Mouse (Mus musculus) liver, embryonic 12.5 days (tissue): ENCODE measurements around the gene Hsd17b7. TPM values are rescaled to one million over a fixed set of nuclear protein-coding genes. Genes with fewer than 3 reads are reported as not detected.
"Not testable (repeated sequence)": the region's sequence is repeated elsewhere in the genome, so short reads cannot be mapped to it uniquely, and the experiment has no call there.

Experiments
- ATAC-seq: fragments of 200-750 bp; cut with Nextera tagmentation; 2 replicates; pipeline ENCODE4 v1.8.0; 2017; ENCODE audit warnings: moderate number of reproducible peaks, mild to moderate bottlenecking, moderate library complexity
- H3K27ac ChIP-seq: fragments of 300-500 bp; sonication (generic); 2 replicates; pipeline ENCODE4 v1.5.1; 2016; ENCODE audit warnings: mild to moderate bottlenecking
- H3K27me3 ChIP-seq: fragments of 300-500 bp; sonication (generic); replicated peaks from 2 replicates; pipeline ENCODE4 v1.6.1; 2016; ENCODE audit warnings: mild to moderate bottlenecking, moderate library complexity
- H3K36me3 ChIP-seq: fragments of 300-500 bp; sonication (generic); 2 replicates; pipeline ENCODE4 v1.6.1; 2016; ENCODE audit warnings: mild to moderate bottlenecking, moderate library complexity
- H3K4me1 ChIP-seq: fragments of 300-500 bp; sonication (generic); 2 replicates; pipeline ENCODE4 v1.6.1; 2016
- H3K4me2 ChIP-seq: fragments of 300-500 bp; sonication (generic); 2 replicates; pipeline ENCODE4 v1.6.1; 2016; ENCODE audit warnings: mild to moderate bottlenecking, moderate library complexity
- H3K4me3 ChIP-seq: fragments of 300-500 bp; sonication (generic); 2 replicates; pipeline ENCODE4 v1.5.1; 2016; ENCODE audit warnings: mild to moderate bottlenecking, moderate library complexity
- H3K9ac ChIP-seq: fragments of 300-500 bp; sonication (generic); 2 replicates; pipeline ENCODE4 v1.6.1; 2016; ENCODE audit warnings: mild to moderate bottlenecking, moderate library complexity
- H3K9me3 ChIP-seq: fragments of 300-500 bp; sonication (generic); replicated peaks from 2 replicates; pipeline ENCODE4 v1.6.1; 2016; ENCODE audit warnings: mild to moderate bottlenecking, moderate library complexity
- WGBS: fragments of 180-500 bp; shearing (Covaris S2); methylation state at CpG from one replicate; pipeline ENCODE4 v1.1.7; 2016; ENCODE audit not compliant: insufficient replicate concordance; 5-methylcytosine and 5-hydroxymethylcytosine counted together
- polyA plus RNA-seq: library from polyadenylated mRNA; unstranded; fragments of >200 nt; fragmentation: Nextera tagmentation; extraction: Ambion mirVana; gene quantifications from 2 replicates; pipeline ENCODE4 v1.2.1, GENCODE M21; 2016

The Hsd17b7 gene
- 14.2 and 14.4 TPM in 2 replicates for polyA plus RNA-seq

DNA sequence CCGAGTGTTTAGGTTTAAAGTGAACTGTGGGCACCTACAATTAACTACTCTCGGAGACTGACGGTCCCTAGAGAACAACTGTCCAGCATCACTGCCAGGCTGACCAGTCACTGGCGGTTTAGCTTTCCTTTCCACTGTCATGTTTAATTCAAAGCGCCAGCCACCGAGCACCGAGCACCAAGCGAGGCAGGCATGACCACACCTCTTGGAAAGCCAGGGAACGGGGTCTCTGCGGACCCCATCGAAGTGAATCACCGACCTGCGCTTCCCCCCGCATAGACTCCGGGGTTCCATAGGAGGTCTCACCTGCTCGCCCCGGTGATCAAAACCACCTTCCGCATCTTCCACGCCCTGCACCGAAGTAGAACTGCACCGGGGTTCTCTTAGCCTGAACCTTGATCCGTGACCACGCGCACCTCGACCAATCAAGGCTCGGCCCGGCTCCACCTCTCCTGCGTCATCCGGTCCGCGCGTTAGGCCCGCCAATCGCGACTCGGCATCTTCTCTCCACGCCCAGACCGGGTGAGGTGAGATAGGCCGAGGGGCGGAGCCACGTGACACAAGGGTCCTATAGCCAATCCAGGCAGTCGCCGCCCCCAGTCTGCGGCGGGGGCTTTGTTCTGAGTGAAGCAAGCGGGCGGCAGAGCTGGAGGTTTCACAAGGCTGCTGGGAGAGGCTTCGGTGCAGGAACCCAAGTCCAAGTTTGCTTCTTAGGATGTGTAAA is at the start of gene Hsd17b7:
Hsd17b7 (minus strand) TSS at position 450 of the 724 bp plus-strand sequence.
- H3K4me3 ChIP-seq, result peak within 1 kb of the TSS; percentile 62
- no peaks in the 10 kb centered on the region for H3K27me3 ChIP-seq
- WGBS, result 1% methylated on average over 48 of the region's 48 CpGs
- peak within 1 kb of the TSS; percentile 82 for H3K4me2 ChIP-seq
- H3K27ac ChIP-seq, result peak within 1 kb of the TSS; percentile 63
- H3K9ac ChIP-seq, result peak within 1 kb of the TSS; percentile 61
- ATAC-seq, result peak; percentile 100
- peaks cover 20% of the 10 kb centered on the region for H3K36me3 ChIP-seq
- peaks cover 22% of the 10 kb centered on the region for H3K4me1 ChIP-seq
- no peaks in the 10 kb centered on the region for H3K9me3 ChIP-seq

GRCm38 (mm10) chr1:170014784-170015183 is 45.7 kb upstream of the Hsd17b7 start:
- H3K9ac ChIP-seq, result no peak overlapping the region
- H3K9me3 ChIP-seq, result peaks cover 50% of the 10 kb centered on the region
- H3K4me3 ChIP-seq, result no peak overlapping the region
- ATAC-seq, result no peak
- H3K36me3 ChIP-seq, result 0 out of 2 replicates have a peak, but pooled peaks cover 2% of the 10 kb centered on the region
- H3K4me1 ChIP-seq, result no peaks in the 10 kb centered on the region
- no peak overlapping the region for H3K4me2 ChIP-seq
- no peak overlapping the region for H3K27ac ChIP-seq
- no peaks in the 10 kb centered on the region for H3K27me3 ChIP-seq
- 69% methylated on average over 3 of the region's 3 CpGs for WGBS

GRCm38 (mm10) chr1:170010716-170011505 is 41.9 kb upstream of the Hsd17b7 start:
- no peaks in the 10 kb centered on the region for H3K36me3 ChIP-seq
- H3K27me3 ChIP-seq, result no peaks in the 10 kb centered on the region
- WGBS, result 77% methylated on average over 15 of the region's 15 CpGs
- no peak overlapping the region for H3K27ac ChIP-seq
- H3K9ac ChIP-seq, result no peak overlapping the region
- no peak overlapping the region for H3K4me2 ChIP-seq
- no peak for ATAC-seq
- H3K4me3 ChIP-seq, result no peak overlapping the region
- H3K9me3 ChIP-seq, result peaks cover 13% of the 10 kb centered on the region
- no peaks in the 10 kb centered on the region for H3K4me1 ChIP-seq

GRCm38 (mm10) chr1:170009296-170009695 is 40.3 kb upstream of the Hsd17b7 start:
- H3K9me3 ChIP-seq, result no peaks in the 10 kb centered on the region
- no peaks in the 10 kb centered on the region for H3K4me1 ChIP-seq
- no peak overlapping the region for H3K9ac ChIP-seq
- no peaks in the 10 kb centered on the region for H3K27me3 ChIP-seq
- no peaks in the 10 kb centered on the region for H3K36me3 ChIP-seq
- H3K27ac ChIP-seq, result no peak overlapping the region
- no peak overlapping the region for H3K4me3 ChIP-seq
- no peak for ATAC-seq
- WGBS, result 83% methylated on average over 1 of the region's 1 CpGs
- no peak overlapping the region for H3K4me2 ChIP-seq

GRCm38 (mm10) chr1:170008432-170009220 is 39.6 kb upstream of the Hsd17b7 start:
- ATAC-seq, result no peak
- Histone ChIP-seq H3K9ac (no peak overlapping the region), H3K4me2 (no peak overlapping the region), H3K4me1 (no peaks in the 10 kb centered on the region), H3K4me3 (no peak overlapping the region), H3K9me3 (no peaks in the 10 kb centered on the region), H3K27ac (no peak overlapping the region), H3K27me3 (no peaks in the 10 kb centered on the region), H3K36me3 (no peaks in the 10 kb centered on the region)
- 62% methylated on average over 13 of the region's 13 CpGs for WGBS

- Histone ChIP-seq H3K9me3 (no peaks in the 10 kb centered on the region), H3K36me3 (no peaks in the 10 kb centered on the region), H3K27ac (no peak overlapping the region), H3K4me2 (no peak overlapping the region), H3K9ac (no peak overlapping the region), H3K4me3 (no peak overlapping the region), H3K27me3 (no peaks in the 10 kb centered on the region), H3K4me1 (no peaks in the 10 kb centered on the region)
- ATAC-seq, result no peak
- WGBS, result 42% methylated on average over 5 of the region's 5 CpGs
These were observed 37.5 kb upstream of the Hsd17b7 start for GRCm38 (mm10) chr1:170006516-170006915.

DNA sequence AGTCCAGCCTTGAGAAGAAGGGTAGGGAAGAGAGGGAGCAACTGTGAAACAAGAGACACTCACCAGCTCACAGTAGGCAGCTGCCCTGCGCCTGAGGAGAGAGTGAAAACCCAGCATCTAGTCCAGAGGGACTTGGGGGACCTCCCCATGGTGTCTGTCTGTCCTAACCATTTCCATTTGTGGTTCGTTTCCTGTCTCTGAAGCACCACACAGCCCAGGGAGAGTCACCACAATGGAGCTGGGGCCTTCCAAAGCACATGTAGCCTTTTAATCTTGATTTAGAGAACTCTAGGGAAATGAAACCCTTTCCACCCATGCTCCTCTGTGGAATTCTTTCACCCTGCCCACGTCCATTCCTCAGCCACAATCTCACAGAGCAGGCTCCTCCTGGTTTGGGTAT is 36.3 kb upstream of the Hsd17b7 start:
- 42% methylated on average over 3 of the region's 3 CpGs for WGBS
- no peak overlapping the region for H3K4me3 ChIP-seq

GRCm38 (mm10) chr1:169993901-169994300 is 24.9 kb upstream of the Hsd17b7 start:
- H3K4me3 ChIP-seq, H3K4me2 ChIP-seq, H3K9me3 ChIP-seq, H3K4me1 ChIP-seq, ATAC-seq, H3K27me3 ChIP-seq, H3K36me3 ChIP-seq, H3K9ac ChIP-seq, H3K27ac ChIP-seq: not testable (repeated sequence)
- 73% methylated on average over 6 of the region's 6 CpGs for WGBS

More for the DNA sequence above, 36.3 kb upstream of the Hsd17b7 start:
- Histone ChIP-seq H3K36me3 (no peaks in the 10 kb centered on the region), H3K27me3 (no peaks in the 10 kb centered on the region), H3K27ac (no peak overlapping the region), H3K9ac (no peak overlapping the region), H3K4me1 (no peaks in the 10 kb centered on the region), H3K4me2 (no peak overlapping the region), H3K9me3 (no peaks in the 10 kb centered on the region)
- no peak for ATAC-seq

GRCm38 (mm10) chr1:169986166-169986565 is 17.1 kb upstream of the Hsd17b7 start:
- H3K27me3 ChIP-seq, result no peaks in the 10 kb centered on the region
- ATAC-seq, result no peak
- 34% methylated on average over 1 of the region's 1 CpGs for WGBS
- H3K9me3 ChIP-seq, result no peaks in the 10 kb centered on the region; the same call in 1 of the 2 replicates
- no peaks in the 10 kb centered on the region for H3K4me1 ChIP-seq
- no peak overlapping the region for H3K4me3 ChIP-seq
- H3K9ac ChIP-seq, result no peak overlapping the region
- H3K4me2 ChIP-seq, result no peak overlapping the region
- no peak overlapping the region for H3K27ac ChIP-seq
- no peaks in the 10 kb centered on the region for H3K36me3 ChIP-seq

- WGBS, result 55% methylated on average over 4 of the region's 4 CpGs
- ATAC-seq, result no peak
- Histone ChIP-seq H3K36me3 (no peaks in the 10 kb centered on the region), H3K9me3 (no peaks in the 10 kb centered on the region), H3K27me3 (no peaks in the 10 kb centered on the region), H3K27ac (no peak overlapping the region), H3K4me3 (no peak overlapping the region), H3K4me2 (no peak overlapping the region), H3K4me1 (no peaks in the 10 kb centered on the region), H3K9ac (no peak overlapping the region)
These were observed 8.6 kb upstream of the Hsd17b7 start for GRCm38 (mm10) chr1:169977621-169978020.

DNA sequence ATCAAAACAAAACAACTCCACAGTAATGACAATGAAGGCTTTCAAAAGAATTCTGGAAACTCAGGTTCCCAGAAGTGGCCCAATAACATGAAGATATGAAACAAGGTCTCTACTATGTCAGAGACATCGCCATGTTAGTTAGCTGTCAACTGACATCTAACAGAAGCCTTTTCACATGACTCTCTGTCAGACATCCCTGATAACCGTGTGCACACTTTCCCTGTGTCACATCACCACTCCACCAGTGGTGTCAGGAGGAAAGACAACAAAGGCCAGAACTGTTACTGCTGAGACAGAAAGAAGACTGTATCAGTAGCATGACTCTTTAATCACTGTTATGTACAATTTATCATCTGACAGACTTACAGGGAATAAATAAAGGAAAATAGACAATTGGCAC is 3.0 kb upstream of the Hsd17b7 start:
- H3K36me3 ChIP-seq, result no peaks in the 10 kb centered on the region
- H3K4me3 ChIP-seq, result no peak overlapping the region
- H3K9me3 ChIP-seq, result no peaks in the 10 kb centered on the region
- ATAC-seq, result no peak
- WGBS, result 64% methylated on average over 2 of the region's 2 CpGs
- H3K27ac ChIP-seq, result no peak overlapping the region
- no peak overlapping the region for H3K9ac ChIP-seq
- no peak overlapping the region for H3K4me2 ChIP-seq
- H3K27me3 ChIP-seq, result no peaks in the 10 kb centered on the region
- H3K4me1 ChIP-seq, result peaks cover 22% of the 10 kb centered on the region

DNA sequence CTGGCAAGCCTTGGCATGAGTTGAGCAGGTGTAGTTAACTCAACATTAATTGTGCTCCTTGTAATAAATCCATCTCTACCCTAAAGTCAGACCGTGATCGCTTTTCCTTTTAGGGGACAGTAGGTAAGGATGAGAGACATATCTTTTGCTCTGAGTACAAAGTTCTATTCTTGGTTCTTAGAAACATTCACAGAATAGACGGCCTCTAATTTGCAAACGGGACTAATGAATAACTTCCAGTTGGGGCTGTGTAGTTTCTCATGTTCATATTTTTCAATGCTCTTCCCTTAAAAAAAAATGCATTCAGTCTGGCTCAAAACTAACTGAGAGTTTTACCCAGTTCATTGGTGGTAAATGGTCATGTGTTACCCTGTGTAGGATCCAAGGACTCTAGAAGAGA is 1.9 kb upstream of the Hsd17b7 start:
- H3K4me2 ChIP-seq, result no peak overlapping the region
- ATAC-seq, result no peak
- H3K4me1 ChIP-seq, result peaks cover 22% of the 10 kb centered on the region
- H3K27me3 ChIP-seq, result no peaks in the 10 kb centered on the region
- no peak overlapping the region for H3K4me3 ChIP-seq
- no peaks in the 10 kb centered on the region for H3K9me3 ChIP-seq
- no peak overlapping the region for H3K27ac ChIP-seq
- H3K9ac ChIP-seq, result no peak overlapping the region
- H3K36me3 ChIP-seq, result peaks cover 5% of the 10 kb centered on the region
- WGBS, result 78% methylated on average over 4 of the region's 4 CpGs
